Mouse (Mus musculus): ENCODE results near the gene Vamp5. TPM values are rescaled to one million over a fixed set of nuclear protein-coding genes. Genes with fewer than 3 reads are reported as not detected.
A peak's percentile ranks its signal among the peaks of the same experiment; 100 is the strongest.

Gene Vamp5
- polyA plus RNA-seq, 1 experiment from 2014 or later, result 22.2 TPM

- no peak for TF ChIP-seq CTCF (IDR thresholded peaks at IDR 0.05; ENCODE audit: low read depth)
- TF ChIP-seq EP300 (optimal IDR thresholded peaks at IDR 0.05), result no peak
- Histone ChIP-seq H3K4me3 (ENCODE audit: low read depth, low read length) (no peak overlapping the region), H3K4me1 (replicated peaks; ENCODE audit: control insufficient read depth, insufficient read depth) (peaks cover 13% of the 10 kb centered on the region), H3K4me2 (replicated peaks; ENCODE audit: low read depth) (no peak overlapping the region), H3K27me3 (ENCODE audit: control insufficient read depth, insufficient read depth, low read length) (no peaks in the 10 kb centered on the region), H3K27ac (replicated peaks) (no peak overlapping the region; the same call in 1 of the 2 replicates), H3K9me3 (ENCODE audit: control insufficient read depth, low read length) (no peaks in the 10 kb centered on the region), H3K9ac (ENCODE audit: low read length) (no peak overlapping the region), H3K36me3 (ENCODE audit: control insufficient read depth, insufficient read depth, low read length) (0 out of 2 replicates have a peak, but pooled peaks cover 4% of the 10 kb centered on the region)
- DNase-seq (ENCODE audit: low spot score) (no peak), ATAC-seq (ENCODE audit: low FRiP score, low TSS enrichment) (no peak)
- 79% methylated on average over 10 of the region's 10 CpGs for WGBS
These were observed 22.0 kb downstream of the Vamp5 start for GRCm38 (mm10) chr6:72358086-72358764.

- 0 out of 2 replicates have a peak, but pooled peaks cover 4% of the 10 kb centered on the region for H3K36me3 ChIP-seq (ENCODE audit: control insufficient read depth, insufficient read depth, low read length)
- peaks cover 13% of the 10 kb centered on the region for H3K4me1 ChIP-seq (replicated peaks; ENCODE audit: control insufficient read depth, insufficient read depth)
- no peaks in the 10 kb centered on the region for H3K27me3 ChIP-seq (ENCODE audit: control insufficient read depth, insufficient read depth, low read length)
- TF ChIP-seq EP300 (optimal IDR thresholded peaks at IDR 0.05), result no peak
- TF ChIP-seq CTCF (IDR thresholded peaks at IDR 0.05; ENCODE audit: low read depth), result no peak
- no peak overlapping the region; the same call in 1 of the 2 replicates for H3K27ac ChIP-seq (replicated peaks)
- DNase-seq (ENCODE audit: low spot score) (peak; percentile 70), ATAC-seq (ENCODE audit: low FRiP score, low TSS enrichment) (no peak)
- H3K4me3 ChIP-seq (ENCODE audit: low read depth, low read length), result no peak overlapping the region
- H3K9me3 ChIP-seq (ENCODE audit: control insufficient read depth, low read length), result no peaks in the 10 kb centered on the region
- H3K9ac ChIP-seq (ENCODE audit: low read length), result no peak overlapping the region
- 28% methylated on average over 5 of the region's 5 CpGs for WGBS
- H3K4me2 ChIP-seq (replicated peaks; ENCODE audit: low read depth), result no peak overlapping the region
These were observed 22.8 kb downstream of the Vamp5 start for GRCm38 (mm10) chr6:72357164-72358079.

GRCm38 (mm10) chr6:72356001-72356532, 24.2 kb downstream of the Vamp5 start:
- peak overlapping the region; percentile 63 for H3K4me3 ChIP-seq (ENCODE audit: low read depth, low read length)
- peak overlapping the region; percentile 61 for H3K9ac ChIP-seq (ENCODE audit: low read length)
- H3K36me3 ChIP-seq (ENCODE audit: control insufficient read depth, insufficient read depth, low read length), result 0 out of 2 replicates have a peak, but pooled peaks cover 4% of the 10 kb centered on the region
- ATAC-seq (ENCODE audit: low FRiP score, low TSS enrichment) (no peak), DNase-seq (ENCODE audit: low spot score) (no peak)
- H3K27ac ChIP-seq (replicated peaks), result no peak overlapping the region
- 41% methylated on average over 8 of the region's 8 CpGs for WGBS
- H3K27me3 ChIP-seq (ENCODE audit: control insufficient read depth, insufficient read depth, low read length), result no peaks in the 10 kb centered on the region
- H3K4me2 ChIP-seq (replicated peaks; ENCODE audit: low read depth), result peak overlapping the region; percentile 86
- H3K4me1 ChIP-seq (replicated peaks; ENCODE audit: control insufficient read depth, insufficient read depth), result peaks cover 7% of the 10 kb centered on the region; the same call in 1 of the 2 replicates
- no peak for TF ChIP-seq CTCF (IDR thresholded peaks at IDR 0.05; ENCODE audit: low read depth)
- no peak for TF ChIP-seq EP300 (optimal IDR thresholded peaks at IDR 0.05)
- H3K9me3 ChIP-seq (ENCODE audit: control insufficient read depth, low read length), result no peaks in the 10 kb centered on the region

GRCm38 (mm10) chr6:72355066-72355911, 25.0 kb downstream of the Vamp5 start, which contains the start of gene Tmem150a:
Tmem150a (plus strand) TSS chr6:72355447.
- Histone ChIP-seq H3K4me1 (replicated peaks; ENCODE audit: control insufficient read depth, insufficient read depth) (peaks cover 3% of the 10 kb centered on the region; the same call in 1 of the 2 replicates), H3K27ac (replicated peaks) (peak within 1 kb of the TSS; percentile 63), H3K9ac (ENCODE audit: low read length) (peak within 1 kb of the TSS; percentile 61)

GRCm38 (mm10) chr6:72354025-72354424, 26.2 kb downstream of the Vamp5 start:
- H3K36me3 ChIP-seq (ENCODE audit: control insufficient read depth, insufficient read depth, low read length), result peaks cover 9% of the 10 kb centered on the region; the same call in 1 of the 2 replicates
- no peak overlapping the region for H3K27ac ChIP-seq (replicated peaks)
- no peak overlapping the region for H3K4me3 ChIP-seq (ENCODE audit: low read depth, low read length)
- 88% methylated on average over 1 of the region's 1 CpGs for WGBS
- H3K4me2 ChIP-seq (replicated peaks; ENCODE audit: low read depth), result no peak overlapping the region
- ATAC-seq (ENCODE audit: low FRiP score, low TSS enrichment) (no peak), DNase-seq (ENCODE audit: low spot score) (no peak)
- H3K9ac ChIP-seq (ENCODE audit: low read length), result no peak overlapping the region
- no peak for TF ChIP-seq EP300 (optimal IDR thresholded peaks at IDR 0.05)
- no peak for TF ChIP-seq CTCF (IDR thresholded peaks at IDR 0.05; ENCODE audit: low read depth)
- peaks cover 3% of the 10 kb centered on the region; the same call in 1 of the 2 replicates for H3K4me1 ChIP-seq (replicated peaks; ENCODE audit: control insufficient read depth, insufficient read depth)
- H3K9me3 ChIP-seq (ENCODE audit: control insufficient read depth, low read length), result no peaks in the 10 kb centered on the region
- H3K27me3 ChIP-seq (ENCODE audit: control insufficient read depth, insufficient read depth, low read length), result no peaks in the 10 kb centered on the region

More at GRCm38 (mm10) chr6:72355066-72355911, 25.0 kb downstream of the Vamp5 start, which contains the start of gene Tmem150a:
- ATAC-seq (ENCODE audit: low FRiP score, low TSS enrichment), result peak; percentile 86
- Histone ChIP-seq H3K4me2 (replicated peaks; ENCODE audit: low read depth) (peak within 1 kb of the TSS; percentile 86), H3K36me3 (ENCODE audit: control insufficient read depth, insufficient read depth, low read length) (peaks cover 8% of the 10 kb centered on the region; the same call in 1 of the 2 replicates), H3K27me3 (ENCODE audit: control insufficient read depth, insufficient read depth, low read length) (no peaks in the 10 kb centered on the region), H3K4me3 (ENCODE audit: low read depth, low read length) (peak within 1 kb of the TSS; percentile 63), H3K9me3 (ENCODE audit: control insufficient read depth, low read length) (no peaks in the 10 kb centered on the region)
- no peak for TF ChIP-seq EP300 (optimal IDR thresholded peaks at IDR 0.05)
- peak; percentile 63 for TF ChIP-seq CTCF (IDR thresholded peaks at IDR 0.05; ENCODE audit: low read depth)
- DNase-seq (ENCODE audit: low spot score), result peak; percentile 85
- under 1% methylated on average over 58 of the region's 71 CpGs for WGBS
